Mouse (Mus musculus) cerebellum, postnatal 10 days (tissue): ENCODE measurements around the gene Tdp1.

ENCODE experiments used
- DNase-seq, 2 experiments: peaks; one replicate each; pipeline ENCODE4 v3.0.0; 2021; ENCODE audit warnings: mixed read lengths in 2 of 2

Gene Tdp1

DNA sequence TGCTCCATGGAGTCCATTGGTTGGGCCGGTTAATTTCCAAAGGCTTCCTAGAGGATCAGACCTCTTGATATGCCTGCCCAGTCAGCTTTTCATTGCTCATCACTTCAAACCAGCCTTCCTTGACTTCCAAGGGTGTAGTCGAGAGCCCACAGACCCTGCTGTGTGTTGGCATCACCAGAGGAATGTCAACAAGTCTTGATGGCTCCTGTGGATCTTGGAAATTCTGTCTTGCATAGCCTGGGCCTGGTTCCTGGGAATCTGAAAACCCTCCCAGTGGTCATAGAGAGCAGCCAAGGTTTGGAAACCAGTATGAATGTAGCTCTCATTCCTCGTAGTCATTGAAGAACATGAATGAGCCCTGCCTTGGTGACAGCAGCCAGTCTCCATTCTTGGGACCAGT lies 116.9 kb downstream of the Tdp1 start:
- DNase-seq = peak in 1 of 2 experiments; percentile 20

DNA sequence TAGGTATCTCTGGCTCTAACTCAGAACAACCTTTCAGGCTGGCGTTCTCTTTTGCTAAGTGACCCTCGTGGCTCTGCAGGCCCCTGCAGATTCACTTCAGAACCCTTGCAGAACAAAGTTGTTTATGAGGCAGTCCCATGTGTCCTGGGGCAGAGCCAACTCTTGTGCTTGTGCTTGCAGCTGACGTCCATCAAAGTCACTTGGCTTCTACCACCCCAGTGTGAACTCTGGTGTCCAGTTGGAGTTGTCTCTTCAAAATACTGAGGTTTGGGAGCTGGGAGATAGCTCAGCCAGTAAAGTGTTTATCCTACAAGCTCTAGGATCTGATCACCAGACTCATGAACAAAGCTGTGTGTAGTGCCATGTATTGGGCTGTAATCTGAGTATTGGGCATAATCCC lies 117.6 kb downstream of the Tdp1 start:
- DNase-seq = peak; percentile 30 to 48

DNA sequence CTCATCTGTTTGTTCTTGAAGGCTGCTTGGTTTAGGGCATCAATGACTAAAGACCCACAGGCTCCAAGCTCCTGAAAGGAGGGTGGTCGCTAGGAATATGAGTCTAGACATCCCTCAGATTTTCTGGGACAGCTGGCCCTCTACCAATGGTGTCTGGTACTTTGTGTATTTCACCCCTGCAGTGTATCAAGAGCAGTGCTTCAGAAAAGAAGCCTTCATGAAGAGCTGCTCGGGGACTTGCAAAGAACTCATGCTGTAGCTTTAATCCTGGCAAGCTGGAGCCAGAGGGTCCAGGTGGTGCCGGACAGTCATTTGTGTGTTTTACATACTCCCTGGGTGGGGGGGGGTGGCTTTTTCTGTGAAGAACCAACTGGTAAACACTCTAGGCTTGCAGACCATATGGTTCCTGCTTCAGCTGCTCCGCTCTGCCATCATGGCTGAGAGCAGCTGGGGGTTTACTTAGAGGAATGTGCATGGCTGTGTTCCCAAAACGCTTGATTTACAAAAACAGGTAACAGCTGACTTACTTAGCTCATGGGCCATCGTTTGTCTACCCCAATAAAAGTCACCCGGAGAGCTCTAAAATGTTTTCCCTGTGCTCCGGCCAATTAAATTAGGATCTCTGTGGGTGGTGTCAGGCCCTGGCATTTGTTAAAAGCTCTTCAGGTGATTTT lies 118.7 kb downstream of the Tdp1 start:
- DNase-seq = peak; percentile 82 to 85
